Mouse (Mus musculus) 3T3-L1 (cell line): Measurements from ENCODE around the gene Nans.

ENCODE experiments used
- DNase-seq: peaks from one replicate; pipeline ENCODE4 v3.0.0-alpha.2; 2015; ENCODE audit warnings: low read depth, low spot score

Gene Nans

DNA sequence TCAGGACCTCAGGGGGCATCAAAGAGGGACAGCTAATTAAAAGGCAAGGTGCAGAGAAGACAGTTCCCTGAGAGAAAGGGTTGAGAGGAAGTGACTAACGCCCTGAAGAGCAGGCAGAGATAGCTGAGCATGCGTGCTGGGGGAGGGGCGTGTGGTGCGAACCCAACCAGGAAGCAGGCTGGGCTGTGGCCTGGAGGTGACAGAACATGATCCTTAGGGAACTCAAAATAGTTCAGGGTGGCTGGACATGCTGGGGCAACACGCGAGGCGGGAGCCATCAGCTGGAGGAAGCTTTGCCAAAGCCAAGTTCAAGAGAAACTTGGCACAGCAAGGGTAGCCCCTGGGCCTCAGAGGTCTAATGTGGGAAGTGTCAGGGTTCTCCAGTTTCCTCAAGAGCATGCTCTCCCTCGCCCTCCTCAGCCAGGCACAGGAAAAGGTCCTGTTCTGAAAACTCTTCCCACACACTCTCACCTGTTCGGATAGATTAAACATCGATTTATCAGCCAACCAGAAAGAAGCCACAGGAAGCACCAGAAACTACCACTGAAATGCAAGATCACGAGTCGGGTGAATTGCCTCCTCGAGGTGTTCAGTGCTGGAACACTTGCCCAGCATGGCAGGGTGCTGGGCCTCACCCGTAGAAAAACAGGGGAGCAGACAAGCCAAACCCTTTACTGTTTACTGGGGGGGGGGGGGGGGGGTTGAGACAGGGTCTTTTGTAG, 3.2 kb upstream of the Nans start:
- peak; percentile 49 for DNase-seq

DNA sequence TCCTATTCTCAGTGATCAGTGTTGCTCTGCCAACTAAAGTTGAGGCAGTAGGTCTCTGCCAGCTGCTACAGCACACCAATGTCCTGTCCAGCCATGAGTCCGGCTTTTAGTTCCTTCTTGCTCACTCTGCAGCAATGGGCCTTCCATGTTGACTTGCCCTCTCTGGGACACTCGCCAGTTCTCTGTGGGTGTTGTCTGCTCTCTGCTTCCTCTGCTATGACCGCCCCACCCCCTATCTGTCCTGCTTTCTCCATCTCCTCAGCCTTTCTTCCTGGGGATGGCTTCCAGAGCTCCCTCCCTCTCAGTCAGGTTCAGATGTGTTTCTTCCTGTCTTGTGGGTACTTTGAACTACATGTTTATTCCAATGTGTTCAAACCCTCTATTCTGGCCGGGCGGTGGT, 1.7 kb upstream of the Nans start:
- DNase-seq = peak; percentile 39

DNA sequence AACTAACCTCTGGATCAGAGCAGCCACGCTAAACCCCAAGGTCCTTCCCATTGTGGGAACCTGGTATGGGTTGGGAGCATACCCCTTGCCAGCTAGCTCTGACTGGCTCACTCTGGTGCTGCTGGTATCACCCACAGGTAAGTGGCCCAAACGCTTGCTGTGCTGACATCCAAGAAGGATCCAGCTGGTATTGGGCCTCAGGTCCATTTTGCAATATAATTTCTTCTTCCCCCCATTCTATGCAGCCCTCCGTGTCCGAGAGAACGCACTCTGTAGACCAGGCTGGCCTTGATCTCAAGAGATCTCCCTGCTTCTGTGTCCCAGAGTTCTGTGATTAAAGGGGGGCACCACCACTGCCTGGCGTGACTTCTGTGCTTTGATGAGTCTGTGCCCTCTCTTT, 4.0 kb downstream of the Nans start:
- DNase-seq = no peak

DNA sequence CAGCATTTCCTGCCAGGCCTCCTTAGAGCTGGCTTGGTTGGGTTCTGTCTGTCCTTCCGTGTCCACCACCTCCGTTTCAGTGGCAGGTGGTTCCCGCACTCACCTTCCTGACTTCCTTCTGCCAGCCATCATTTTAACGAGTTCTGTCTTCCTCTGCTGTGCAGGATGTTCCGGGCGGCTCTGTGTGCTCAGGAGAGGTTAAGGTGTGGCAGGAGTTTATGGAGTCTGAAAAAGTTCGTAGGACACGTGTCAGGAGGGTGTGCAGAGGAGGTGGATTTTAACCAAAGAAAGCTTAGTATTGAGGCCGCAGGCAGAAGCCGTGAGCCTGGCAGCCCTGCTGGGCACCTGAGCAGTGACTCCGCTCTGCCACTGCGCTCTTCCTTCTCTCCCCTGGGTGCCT, 6.5 kb downstream of the Nans start:
- no peak for DNase-seq

DNA sequence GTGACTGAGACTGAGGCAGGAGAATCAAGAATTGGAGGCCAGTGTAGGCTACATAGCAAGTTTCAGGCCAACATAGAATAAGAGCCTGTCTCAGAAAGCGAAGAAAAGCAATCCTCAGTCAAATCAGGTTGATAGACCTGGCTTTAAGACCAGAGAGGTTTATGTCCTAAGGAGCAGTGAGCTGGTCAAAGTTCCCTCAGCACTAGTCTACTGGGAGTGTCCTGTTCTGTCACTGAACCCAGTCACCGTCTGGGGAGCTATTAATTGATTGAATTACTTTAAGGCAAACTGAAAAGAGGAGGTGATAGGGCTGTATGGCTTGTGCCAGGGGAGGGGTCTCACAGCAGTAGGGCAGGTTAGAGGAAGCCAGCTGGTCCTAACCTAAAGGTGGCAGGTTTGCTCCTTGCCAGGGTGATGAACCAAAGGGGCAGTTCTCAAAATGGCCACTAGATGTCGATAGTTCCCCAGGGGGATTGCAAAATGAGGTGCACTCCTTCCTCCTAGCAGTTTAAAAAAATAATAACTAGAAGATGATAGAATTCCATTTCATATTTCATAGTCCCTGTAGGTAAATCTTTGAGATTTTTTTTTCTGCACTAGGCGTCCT, 8.3 kb downstream of the Nans start:
- DNase-seq = peak; percentile 83

DNA sequence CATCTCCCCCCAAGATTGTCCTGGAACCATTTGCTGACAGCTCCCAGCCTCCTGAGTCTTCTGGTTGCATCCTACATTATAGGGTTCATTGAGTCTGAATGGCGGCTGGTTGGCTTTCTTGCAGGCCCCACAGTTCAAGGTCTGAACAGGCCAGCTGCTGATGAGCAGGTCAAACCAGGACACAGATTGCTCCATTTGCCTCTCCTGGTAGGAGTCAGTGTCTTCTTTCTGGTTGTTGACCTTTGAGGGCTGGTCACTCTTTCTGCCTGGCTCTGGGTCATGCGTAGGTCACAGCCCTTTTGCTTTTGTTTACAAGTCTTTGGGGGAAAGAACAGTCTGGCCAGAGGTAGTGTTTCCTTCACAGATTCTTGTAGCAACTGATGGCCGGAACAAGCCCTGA, 9.5 kb downstream of the Nans start:
- no peak for DNase-seq

DNA sequence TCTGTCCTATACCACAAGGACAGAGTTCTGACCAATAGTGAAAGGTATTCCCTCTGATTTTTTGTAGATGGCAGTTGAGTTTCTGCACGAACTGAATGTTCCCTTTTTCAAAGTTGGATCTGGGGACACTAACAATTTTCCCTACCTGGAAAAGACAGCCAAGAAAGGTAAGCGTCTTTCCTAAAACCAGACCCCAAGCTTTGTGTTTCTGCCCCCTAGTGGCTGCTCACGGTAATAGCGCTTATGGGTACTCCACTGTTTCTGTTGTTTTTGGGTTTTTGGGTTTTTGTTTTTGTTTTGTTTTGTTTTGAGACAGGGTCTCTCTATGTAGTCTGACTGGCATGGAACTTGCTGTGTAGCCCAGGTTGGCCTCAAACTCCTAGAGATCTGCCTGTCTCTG, 9.9 kb downstream of the Nans start:
- peak; percentile 61 for DNase-seq

DNA sequence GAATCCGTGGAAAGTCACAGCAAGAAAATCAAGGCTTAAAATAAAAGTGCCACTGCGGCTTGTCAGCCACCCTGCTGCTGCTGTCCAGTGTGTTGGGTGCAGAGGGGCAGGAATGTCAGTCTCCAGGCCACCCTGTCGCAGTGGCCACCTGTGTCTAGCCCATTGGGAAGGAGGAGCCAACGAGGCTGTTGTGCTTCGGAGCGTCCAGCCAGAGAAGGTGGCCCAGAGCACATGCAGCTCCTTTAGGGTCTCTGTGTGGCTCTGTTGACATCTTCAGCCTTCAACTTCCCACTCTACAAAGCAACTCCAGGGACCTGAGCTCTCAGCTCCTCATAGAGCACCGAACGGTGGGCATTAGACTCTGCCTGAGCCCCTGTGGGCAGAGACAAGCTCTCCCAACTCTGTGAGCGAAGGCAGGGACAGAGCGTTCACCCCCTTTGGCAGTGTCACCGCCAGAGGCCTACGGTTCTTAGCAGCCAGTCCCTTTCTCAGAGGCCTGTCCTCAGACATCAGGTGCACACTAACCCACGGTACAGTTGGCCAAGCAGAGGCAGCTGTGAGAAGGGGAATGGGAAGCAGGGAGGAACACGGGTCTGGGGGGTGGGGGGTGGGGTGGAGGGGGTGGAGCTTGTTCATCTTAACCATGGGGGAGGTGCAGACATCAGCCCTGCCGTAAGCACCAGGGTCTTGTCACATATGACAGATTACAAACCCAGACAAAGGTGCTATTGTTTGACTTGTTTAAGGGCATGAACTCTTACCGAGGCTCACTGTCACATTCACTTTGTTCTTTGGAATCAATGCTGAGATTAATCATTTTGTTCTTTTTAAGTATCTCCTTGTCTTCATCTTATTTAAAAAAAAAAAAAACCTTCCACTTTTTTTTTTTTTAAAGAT, 13.8 kb downstream of the Nans start:
- DNase-seq = no peak

DNA sequence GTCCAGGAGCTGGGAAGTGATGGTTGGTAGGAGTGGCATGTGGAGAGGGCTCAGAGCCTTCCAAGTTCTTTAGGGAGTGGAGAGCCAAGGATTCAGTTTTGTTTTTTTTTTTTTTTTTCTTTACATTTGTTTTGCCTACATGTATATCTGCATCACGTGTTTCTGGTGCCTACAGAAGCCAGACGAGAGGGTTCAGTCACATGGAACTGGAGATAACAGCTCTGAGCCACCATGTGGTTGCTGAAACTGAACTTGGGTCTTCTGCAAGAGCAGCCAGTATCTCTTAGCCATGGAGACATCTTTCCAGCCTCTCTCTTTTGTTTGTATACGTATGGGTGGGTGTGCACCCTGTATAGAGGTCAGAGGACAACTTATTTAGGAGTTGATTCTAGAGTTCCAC, 14.8 kb downstream of the Nans start:
- DNase-seq = no peak

DNA sequence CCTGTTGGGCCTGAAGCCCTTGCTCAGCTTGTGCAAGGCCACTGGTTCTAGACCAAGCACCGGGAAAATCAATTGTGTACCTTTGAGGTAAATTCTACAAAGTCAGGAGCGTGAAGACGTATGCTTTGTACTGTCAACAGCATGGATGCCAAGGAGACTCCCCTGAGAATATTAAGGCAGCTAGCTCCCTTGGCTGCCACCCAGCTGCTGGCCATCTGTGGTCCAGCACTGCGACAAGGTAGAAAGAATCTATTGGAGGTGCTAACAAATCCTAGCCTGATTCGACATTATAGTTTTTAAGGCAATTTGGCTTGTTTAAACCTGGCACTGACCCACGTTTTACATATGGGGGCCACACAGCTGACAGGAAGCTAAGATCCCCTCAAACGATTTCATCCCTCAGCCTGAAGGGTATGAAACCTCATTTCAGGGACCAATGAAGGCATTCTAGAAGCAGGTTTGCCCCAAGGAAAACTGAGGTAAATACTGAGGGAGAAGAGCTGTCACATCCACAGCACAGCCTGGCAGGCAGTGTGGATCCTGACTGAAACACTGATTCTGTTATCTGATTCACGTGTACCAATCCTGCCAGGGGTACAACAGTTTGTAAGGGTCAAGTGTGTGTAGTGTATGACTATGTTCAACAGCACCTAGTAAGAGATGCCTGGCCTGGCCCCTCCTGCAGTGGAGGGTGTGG, 16.5 kb downstream of the Nans start:
- DNase-seq = peak; percentile 37

DNA sequence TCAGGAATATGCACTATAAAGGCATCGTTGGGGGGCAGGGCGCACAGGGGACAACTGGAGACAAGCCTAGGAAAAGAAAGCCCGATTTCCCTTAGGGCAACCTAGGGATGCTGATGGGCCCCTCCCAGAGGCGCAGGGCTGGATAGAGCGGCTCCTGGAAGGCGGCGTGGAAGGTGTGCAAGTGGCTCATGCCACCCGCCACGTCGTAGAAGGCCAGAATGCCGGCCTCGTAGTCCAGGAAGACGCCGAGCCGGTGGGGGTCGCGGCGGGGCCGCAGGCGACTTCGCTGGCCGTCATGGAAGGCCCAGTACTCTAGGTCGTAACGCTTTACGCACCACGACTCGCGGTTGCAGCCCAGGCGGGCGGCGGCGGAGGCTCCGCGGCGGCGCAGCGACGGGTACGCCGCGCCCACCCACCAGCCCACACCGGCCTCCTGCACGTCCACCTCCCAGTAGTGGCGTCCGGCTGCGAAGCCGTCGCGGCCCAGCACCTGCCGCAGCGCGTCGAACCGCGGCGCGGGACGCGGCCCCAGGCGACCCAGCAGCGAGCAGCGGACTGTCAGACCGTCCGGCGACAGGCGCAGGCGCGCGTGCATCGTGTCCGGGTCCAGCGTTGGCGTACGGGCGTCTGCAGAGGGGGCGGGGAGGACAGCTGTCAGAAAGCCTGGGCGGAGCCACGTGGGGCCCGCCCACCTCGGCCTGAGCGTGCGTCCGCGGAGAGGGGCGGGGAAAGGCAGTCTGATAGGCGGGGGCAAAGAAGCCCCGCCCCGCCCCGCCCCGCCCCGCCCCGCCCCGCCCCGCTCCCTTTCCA, 18.0 kb downstream of the Nans start:
- DNase-seq = peak; percentile 86

DNA sequence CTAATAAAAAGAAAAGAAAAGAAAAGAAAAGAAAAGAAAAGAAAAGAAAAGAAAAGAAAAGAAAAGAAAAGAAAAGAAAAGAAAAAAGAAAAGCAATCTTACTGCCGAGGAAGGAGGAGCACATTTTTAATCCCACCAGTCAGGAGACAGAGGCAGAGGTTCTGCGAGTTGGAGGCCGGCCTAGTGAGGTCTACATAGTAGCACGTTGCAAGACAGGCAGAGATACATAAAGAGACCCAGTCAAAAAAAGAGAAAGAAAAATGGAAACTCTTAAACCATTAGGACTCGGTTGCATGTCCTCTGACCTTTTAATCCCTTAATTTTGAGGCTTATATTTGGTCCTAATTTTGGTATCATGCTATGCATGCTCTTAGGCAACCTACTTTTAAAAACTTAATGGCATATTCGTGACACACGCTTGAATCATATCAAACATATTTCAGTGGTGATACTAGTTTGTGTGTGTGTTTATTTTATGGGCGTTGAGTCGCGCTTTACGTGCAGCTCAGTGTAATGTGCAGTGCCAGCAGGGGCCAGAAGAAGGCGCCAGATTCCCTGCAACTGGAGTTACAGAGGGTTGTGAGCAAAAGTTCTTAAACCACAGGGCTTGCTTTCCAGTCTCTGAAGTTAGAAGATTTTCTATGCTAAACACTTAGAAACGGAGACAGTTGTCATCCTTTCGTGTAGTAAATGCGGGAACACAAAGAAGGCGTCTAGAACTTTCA, 18.9 kb downstream of the Nans start:
- peak; percentile 89 for DNase-seq

DNA sequence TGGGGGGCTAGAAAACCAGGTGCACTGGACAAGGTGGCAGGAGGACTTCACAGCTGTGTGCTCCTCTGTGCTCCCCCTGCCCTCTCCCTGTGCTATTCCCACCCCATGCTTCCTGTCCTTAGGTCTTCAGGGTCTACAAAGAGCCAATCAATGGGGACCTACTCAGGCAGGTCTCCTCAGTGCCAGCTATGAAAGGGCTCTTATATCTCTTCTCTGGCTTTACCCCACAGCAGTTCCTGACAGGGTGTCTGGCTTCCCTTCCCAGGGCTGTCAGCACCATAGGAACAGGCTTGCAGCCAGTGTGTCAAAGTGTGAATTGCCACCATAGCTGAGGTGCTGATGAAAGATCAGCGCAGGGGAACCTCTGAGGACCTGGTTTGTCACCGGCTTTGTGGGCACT, 31.4 kb downstream of the Nans start:
- no peak for DNase-seq

DNA sequence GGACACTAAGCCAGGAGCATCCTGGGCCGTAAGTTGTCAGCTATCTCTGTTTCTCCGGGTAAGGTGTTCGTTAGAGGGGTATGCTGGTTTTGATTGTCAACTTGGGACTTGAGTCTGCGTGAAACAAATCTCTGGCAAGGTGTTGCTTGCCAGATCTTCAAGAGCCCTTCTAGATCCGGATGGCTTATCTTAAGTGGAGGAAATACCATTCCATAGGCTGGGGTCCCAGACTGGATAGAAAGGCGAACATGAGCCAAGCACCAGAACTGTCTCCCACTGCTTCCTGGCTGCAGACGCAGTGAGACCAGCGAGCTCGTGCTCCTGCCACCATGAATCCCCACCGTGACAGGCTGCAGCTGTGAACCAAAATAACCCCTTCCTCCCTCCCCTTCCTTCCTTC, 32.4 kb downstream of the Nans start:
- DNase-seq = no peak

DNA sequence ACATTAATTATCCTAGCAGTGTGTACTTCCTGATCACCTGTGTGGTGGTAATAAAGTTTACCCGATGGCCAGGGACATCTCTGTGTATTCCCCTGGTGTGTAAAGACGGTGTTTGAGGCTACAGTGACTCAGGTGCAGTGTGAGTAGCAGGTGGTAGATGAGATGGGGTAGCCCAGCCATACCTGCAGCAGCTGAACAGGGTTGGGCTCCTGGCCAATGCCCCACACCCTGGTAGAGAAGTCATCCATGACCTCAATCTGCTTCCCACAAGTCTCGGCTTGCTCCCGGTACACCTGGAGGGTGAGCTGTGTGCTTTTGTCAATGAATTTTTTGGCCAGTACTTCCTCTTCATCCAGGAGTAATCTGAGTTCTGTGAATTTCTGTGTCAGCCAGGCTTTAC, 34.3 kb downstream of the Nans start:
- DNase-seq = no peak

DNA sequence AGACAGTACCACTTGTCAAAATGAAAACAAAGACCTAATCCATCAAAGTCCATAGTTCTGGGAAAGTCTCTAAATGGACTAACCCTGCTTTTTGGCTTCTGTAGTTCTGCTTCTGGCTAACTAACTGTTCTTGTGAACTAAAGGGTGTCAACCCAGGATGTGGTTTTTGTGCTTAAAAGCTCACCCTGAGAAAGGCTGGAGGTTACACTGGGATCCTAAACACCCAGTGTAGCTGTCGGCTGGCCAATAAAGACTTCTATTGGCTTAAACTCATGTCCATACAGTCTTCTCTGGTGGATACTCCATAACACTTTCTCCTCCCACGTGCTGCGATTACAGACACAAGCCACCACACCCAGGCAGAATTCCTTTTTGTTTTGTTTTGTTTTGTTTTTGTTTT, 37.2 kb downstream of the Nans start:
- DNase-seq = no peak

DNA sequence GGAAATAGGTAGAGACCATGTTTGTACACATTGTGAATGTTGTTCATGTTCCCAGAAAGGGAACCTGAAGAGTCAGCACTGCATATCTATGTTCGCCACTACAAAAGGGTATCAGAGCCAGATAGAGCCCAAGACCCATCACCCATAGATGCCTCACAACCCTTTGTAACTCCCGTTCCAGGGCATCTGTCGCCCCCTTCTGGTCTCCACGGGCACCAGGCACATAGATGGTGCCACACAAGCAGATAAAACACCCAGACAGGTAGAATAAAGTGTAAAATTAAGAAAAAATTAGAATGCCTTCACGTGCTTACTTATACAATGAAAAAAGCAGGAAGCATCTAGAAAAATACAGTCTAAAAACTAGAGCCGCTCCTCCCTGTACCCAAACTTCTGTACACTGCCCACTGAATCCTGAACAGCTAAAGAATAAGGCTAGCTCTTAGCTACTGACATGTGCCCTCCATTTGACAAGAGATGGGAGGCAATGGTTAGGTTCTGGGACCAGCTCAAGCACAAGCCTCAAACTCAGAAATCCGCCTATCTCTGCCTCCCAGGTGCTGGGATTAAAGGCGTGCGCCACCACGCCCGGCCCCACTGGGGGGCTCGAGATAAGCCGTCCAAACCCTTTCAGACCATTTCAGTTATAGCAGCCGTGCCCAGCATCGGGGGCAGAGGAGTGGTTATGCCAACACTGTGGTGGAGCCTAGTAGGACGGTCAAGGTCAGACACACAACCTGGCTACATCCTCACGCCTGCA, 37.9 kb downstream of the Nans start:
- DNase-seq = peak; percentile 37

DNA sequence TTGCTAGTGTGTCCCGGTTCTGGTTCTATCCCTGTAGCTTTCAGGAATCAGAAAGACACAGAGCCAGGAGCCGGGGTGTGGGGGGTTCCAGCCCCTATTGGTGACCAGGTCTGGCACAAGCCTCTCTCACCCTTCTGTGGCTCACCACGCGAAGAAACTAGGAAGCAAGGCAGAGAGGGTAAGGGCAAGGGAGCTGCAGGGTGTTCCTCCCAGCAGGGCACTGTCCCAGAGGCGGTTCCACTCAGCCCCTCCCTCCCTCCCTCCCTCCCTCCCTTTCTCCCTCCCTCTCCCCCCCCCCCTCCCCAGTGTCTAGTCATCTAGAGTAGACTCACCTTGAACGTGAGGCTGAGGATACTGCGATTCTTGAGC, 38.5 kb downstream of the Nans start:
- no peak for DNase-seq

DNA sequence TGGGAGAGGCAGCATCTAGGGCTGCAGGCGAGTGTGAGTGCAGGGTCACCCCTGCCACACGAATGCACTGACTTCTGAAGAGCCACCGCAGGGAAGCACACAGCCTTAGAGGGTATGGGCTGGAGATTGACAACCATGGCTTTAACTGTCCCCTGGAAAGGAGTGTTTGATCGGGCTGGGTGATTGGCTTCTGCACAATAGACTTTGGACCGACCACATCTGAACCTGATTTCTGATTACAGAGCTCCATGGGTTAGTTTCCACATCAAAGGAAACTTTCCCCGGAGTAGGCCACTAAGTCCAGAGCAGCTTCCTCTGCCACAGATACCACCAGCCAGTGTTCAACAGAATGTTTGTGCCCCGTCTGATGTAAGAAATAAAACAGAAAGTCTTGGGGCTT, 40.7 kb downstream of the Nans start:
- DNase-seq = no peak

DNA sequence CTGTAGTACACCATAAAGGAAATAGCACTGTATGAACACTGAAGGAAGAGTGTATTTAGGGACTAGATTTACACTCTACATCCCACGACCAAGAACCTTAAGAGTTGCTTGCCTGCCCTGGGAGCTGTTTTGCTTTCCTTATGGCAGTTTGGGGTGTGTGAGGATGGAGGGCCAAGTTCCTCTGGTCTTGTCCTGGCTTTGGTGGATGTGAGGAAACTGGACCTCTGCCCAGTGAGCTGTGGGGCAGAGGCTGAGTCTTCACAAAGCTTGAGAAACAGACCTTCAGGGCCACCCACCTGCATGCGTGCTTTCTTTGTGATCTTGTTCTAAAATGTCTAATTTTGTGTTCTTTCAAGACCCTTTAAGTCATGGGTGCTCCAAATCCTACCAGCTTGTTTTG, 43.5 kb downstream of the Nans start:
- DNase-seq = no peak
